Mouse (Mus musculus) CD8-positive naive resting alpha-beta T cell, adult 2 months (primary cell): ENCODE measurements around the gene Hdac6.
"Not testable (repeated sequence)": the region's sequence is repeated elsewhere in the genome, so short reads cannot be mapped to it uniquely, and the experiment has no call there.

ENCODE experiments used
- DNase-seq, 2 experiments: peaks; one replicate each; pipeline ENCODE4 v3.0.0; 2022; ENCODE audit warnings: low read depth in 2 of 2, low spot score in 2 of 2

The Hdac6 gene

GRCm38 (mm10) chrX:7922032-7922431, 25.7 kb downstream of the Hdac6 start:
- DNase-seq = no peak

- DNase-seq = no peak
These were observed 27.9 kb downstream of the Hdac6 start, which contains the start of gene Pcsk1n for GRCm38 (mm10) chrX:7919601-7920383. Pcsk1n (plus strand) TSS chrX:7919822.

- DNase-seq = not testable (repeated sequence)
These were observed 29.7 kb downstream of the Hdac6 start for GRCm38 (mm10) chrX:7917960-7918359.

GRCm38 (mm10) chrX:7915669-7916068, 32.0 kb downstream of the Hdac6 start:
- DNase-seq = peak in 1 of 2 experiments; percentile 24

- no peak for DNase-seq
These were observed 37.2 kb downstream of the Hdac6 start for GRCm38 (mm10) chrX:7910473-7910872.

GRCm38 (mm10) chrX:7909242-7909641, 38.4 kb downstream of the Hdac6 start, which contains the start of gene Gm10490:
Gm10490 (plus strand) TSS chrX:7909542.
- not testable (repeated sequence) for DNase-seq

- DNase-seq = no peak
These were observed 40.0 kb downstream of the Hdac6 start, which contains the start of gene Gm10491 for GRCm38 (mm10) chrX:7907735-7908134. Gm10491 (minus strand) TSS chrX:7907835.

GRCm38 (mm10) chrX:7904441-7904840, 43.2 kb downstream of the Hdac6 start:
- DNase-seq = no peak

- peak; percentile 69 to 74 for DNase-seq
These were observed 48.5 kb downstream of the Hdac6 start, which contains the start of the genes Pqbp1 and Timm17b for GRCm38 (mm10) chrX:7898880-7899874. Pqbp1 (minus strand) TSS chrX:7899269. Timm17b (plus strand) TSS chrX:7899357.

GRCm38 (mm10) chrX:7898211-7898610, 49.5 kb downstream of the Hdac6 start:
- no peak for DNase-seq

GRCm38 (mm10) chrX:7883841-7884567, 63.7 kb downstream of the Hdac6 start, which contains the start of gene Slc35a2:
Slc35a2 (plus strand) TSS chrX:7884028.
- peak in 1 of 2 experiments; percentile 50 for DNase-seq
